Mouse (Mus musculus) C2C12 (cell line): Measurements from ENCODE around the gene Rnf182.

Experiments
- CEBPB ChIP-seq: IDR thresholded peaks from one replicate; pipeline ENCODE4 v1.6.1; 2011; ENCODE audit warnings: low read depth, mild to moderate bottlenecking, control low read depth, moderate library complexity
- CTCF ChIP-seq: IDR thresholded peaks from one replicate; pipeline ENCODE4 v1.5.1; 2011; ENCODE audit not compliant: control insufficient read depth, insufficient read depth, insufficient read length
- FOSL1 ChIP-seq: IDR thresholded peaks from one replicate; pipeline ENCODE4 v1.8.0; 2011; ENCODE audit warnings: mild to moderate bottlenecking, low read length; ENCODE audit not compliant: poor library complexity, insufficient read depth, severe bottlenecking
- MAX ChIP-seq: IDR thresholded peaks from one replicate; pipeline ENCODE4 v1.6.1; 2011; ENCODE audit warnings: mild to moderate bottlenecking, control low read depth
- MYOG ChIP-seq: IDR thresholded peaks from one replicate; pipeline ENCODE4 v1.6.1; 2011; ENCODE audit not compliant: control insufficient read depth, insufficient read length; ENCODE audit errors: extremely low read depth

DNA sequence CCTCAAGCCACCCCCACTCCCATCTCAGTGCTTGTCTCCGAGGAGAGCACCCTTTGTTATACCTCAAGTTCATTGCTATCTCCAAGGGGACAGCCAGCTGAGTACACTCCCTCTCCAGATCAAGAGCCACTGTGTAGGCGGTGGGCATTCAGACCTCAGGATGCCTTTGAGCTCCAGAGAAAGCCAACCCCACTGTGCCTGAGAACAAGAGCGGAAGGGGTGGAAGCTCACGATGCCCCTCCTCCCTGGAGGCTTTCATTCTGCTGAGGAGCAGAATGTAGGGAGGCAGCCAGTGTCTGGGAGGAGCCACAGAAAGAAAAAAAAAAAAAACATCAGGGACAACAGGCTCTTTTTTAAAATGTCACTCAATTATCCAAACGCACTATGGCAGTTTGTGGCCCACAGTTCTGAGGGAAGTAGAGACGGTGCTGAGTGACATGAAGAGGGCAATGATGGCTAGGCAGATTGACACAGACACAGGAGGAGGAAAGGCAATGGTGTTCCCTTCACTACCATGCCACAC lies 101.1 kb downstream of the Rnf182 start:
- TF ChIP-seq CTCF (no peak), CEBPB (no peak), MYOG (no peak), MAX (no peak), FOSL1 (no peak)
